Mouse (Mus musculus): ENCODE measurements at regions not wholly inside any gene's neighbourhood (a gene's known extent, or its start where the extent isn't known, plus 50 kb on each side); places are given as distances from the start of the nearest gene placed in this dataset.

GRCm38 (mm10) chr8:118209301-118209700 lies 74.2 kb upstream of the Cdh13 start:
- DNase-seq: peak; percentile 74

DNA sequence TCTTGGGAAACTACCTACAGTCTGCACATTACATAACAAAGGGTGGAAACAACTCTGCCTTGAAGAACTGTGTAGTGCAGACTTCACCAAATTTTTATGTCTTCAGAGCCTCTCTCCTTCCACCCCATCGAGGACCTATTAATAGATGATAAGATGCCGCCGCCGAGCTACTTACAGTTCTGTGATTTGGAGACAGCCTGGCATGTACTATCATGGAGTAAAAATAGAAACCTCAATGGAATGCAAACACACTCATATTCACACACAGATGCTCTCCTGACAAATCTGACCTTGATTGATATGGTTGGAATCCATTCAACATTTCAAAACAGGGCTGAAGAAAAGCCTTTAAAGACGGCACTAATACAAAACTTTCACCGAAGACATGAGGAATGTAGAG lies 92.7 kb upstream of the Cdh13 start:
- peak; percentile 94 for DNase-seq

- DNase-seq: peak; percentile 76
These were observed 94.3 kb upstream of the Cdh13 start for GRCm38 (mm10) chr8:118189226-118189625.

GRCm38 (mm10) chr8:118169001-118169413 lies 114.5 kb upstream of the Cdh13 start:
- no peak for DNase-seq

DNA sequence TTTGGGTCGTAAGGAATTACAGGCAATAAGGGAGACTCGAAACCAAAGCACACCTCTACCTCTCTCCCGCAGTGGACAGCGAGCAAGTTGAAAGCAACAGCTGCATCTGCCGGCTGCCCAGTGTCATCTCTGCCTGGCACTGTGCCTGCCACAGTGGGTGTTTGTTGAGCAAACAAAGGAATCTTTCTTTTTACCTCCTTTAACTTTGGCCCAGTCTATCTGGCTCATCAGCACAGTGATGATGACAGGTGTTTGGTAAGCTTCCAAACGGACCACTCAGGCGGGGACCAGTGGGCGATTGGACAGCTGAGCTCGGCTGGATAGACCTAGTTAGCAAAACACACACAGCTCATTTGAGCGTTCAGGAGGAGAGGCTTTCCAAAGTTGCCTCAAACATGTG lies 121.4 kb upstream of the Cdh13 start:
- no peak for DNase-seq

DNA sequence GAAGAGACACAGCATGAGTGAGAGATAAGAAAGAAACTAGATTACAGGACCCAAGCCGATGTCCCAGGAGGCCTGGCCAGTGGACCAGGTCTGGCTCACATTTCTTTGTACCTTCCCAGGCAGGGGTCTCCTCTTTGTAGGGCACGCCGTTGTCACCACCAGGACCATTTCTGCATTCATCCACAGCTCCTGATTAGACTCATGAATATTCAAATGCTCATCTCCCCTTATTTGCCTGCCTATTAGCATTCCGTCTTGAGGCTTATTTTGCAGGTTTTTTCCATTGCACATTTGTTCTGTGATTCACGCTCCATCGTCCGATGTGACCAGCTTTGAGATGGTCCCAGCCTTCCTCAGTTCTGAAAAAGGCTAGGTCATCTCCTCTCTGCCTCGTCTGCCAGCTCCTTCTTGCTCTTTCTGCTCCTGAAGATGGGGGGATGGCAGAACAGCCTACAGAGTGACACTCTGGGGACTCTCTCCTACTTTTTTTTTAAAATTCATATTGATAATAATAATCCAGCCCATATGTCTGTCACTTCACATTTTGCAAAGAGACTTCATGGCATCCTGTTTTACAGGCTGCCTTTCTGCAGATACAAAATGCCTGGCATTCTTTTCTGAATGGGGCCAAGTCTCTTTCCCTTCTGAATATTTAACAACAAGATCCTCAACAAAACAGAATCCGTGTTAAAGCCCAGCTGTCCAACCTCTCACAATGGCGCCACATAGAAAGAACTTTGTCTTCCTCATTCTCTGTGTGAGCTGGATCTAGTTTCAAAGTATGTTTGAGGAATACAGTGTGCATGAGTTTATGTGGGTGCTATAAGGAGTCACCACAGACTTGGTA lies 136.0 kb upstream of the Cdh13 start:
- no peak for DNase-seq

DNA sequence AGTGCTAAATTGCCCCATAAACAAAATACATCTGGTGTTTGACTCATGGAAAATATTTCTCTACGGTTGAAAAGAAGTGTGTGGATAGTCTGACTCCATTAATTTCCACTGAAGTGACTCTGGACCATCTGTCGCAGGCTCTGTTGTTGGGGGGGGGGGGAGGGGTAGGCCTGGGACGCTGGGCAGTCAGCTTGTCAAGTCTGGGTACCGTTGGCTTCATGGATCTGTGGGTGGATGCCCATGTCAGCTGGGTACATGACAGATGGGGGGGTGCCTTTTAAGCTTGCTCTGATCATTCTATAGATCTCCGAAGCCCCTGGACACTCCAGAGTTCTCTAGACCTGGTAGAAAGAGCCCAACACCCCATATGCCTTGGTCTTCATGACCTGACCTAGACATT lies 139.0 kb upstream of the Cdh13 start:
- no peak for DNase-seq

DNA sequence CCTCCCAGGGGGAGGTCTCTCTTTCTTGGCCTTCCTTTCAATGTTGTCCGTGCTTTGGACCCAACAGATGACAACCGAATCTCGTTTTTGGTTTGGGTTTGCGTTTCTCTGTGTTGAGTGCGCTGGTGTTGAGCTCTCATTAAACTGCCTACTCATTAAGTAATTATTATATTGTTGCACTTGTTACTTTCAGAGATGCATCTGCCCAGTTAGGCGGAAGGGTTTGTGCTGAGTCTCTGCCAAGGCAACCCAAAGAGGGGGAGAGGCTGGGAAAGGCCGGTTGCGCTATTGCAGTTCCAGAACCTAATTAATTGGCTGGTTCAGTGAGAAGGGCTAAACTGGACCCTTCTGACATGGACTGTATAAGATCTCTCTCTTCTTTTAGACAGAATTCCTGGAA lies 141.2 kb upstream of the Cdh13 start:
- DNase-seq: no peak

DNA sequence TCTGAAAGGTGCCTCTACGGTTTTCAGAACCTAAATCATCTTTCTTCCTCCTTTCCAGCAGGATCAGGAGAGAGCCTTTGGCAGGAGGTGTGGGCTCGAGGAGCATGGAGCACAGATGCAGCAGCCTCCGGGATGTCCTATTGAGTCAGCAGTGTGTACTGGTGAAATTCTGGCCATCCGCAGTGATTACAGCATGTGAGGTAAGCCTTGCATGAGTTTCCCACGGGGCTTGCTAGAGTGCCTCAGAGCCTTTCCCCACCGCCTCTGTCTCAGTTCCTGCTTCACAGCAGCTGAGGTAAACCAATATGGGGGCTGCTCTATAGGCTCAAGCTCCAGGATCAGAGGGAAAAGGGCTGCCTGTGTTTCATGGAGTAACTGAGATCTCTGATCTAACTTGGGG lies 143.6 kb upstream of the Cdh13 start:
- peak; percentile 76 for DNase-seq

GRCm38 (mm10) chr8:118137846-118138245 lies 145.7 kb upstream of the Cdh13 start:
- DNase-seq: peak; percentile 46

- no peak for DNase-seq
These were observed 158.5 kb upstream of the Cdh13 start for GRCm38 (mm10) chr8:118124993-118125392.

GRCm38 (mm10) chr8:118114253-118114652 lies 169.3 kb upstream of the Cdh13 start:
- DNase-seq: no peak

DNA sequence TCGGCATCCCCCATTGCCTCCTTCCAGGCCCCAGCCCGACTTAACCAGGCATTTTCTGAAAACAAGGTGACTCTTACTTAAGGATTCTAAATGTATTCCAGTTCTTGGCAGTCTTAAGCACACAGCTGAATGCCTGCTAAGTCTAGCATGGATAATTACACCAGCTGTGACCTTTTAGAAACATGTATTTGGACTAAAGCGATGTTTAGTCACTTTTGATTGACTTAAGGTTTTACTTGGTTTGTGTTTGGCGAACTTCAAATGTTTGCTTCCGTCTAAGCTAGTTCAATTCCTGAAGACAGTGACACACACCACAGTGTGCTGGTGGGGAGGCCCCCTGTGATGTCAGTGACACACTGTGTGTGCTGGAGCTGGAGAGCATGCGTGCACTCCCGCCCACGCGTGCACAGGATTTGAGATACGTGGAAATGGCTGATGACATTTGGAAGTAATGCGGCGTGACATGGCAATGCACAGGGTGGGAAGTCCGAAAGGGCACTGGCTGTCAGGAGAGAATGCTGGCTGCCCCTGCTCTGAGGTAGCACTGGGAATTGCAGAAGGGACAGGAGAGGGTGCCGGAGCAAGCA lies 179.0 kb upstream of the Cdh13 start:
- DNase-seq: no peak

GRCm38 (mm10) chr8:118101346-118101745 lies 182.2 kb upstream of the Cdh13 start:
- DNase-seq: no peak

GRCm38 (mm10) chr8:118062736-118063135 lies 220.8 kb upstream of the Cdh13 start:
- peak; percentile 57 for DNase-seq

GRCm38 (mm10) chr8:118056781-118057180 lies 226.8 kb upstream of the Cdh13 start:
- peak; percentile 70 for DNase-seq

DNA sequence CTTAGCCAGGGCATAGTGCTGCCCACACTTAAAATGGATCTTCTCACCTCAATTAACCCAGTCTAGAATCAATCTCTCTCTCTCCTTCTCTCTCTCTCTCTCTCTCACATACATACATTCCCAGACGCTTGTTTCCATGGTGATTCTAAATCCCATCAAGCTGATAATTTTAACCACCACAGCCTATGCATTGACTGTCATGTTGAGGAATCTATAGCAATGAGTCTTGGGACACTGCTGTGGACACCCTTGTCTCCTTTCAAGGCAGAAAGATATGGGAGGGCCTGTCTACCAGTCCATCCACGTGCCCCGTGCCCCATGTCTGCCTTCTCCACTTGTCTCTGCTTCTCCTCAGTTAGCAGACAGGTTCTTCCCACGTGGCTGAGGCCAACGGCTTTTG lies 228.0 kb upstream of the Cdh13 start:
- DNase-seq: peak; percentile 78

DNA sequence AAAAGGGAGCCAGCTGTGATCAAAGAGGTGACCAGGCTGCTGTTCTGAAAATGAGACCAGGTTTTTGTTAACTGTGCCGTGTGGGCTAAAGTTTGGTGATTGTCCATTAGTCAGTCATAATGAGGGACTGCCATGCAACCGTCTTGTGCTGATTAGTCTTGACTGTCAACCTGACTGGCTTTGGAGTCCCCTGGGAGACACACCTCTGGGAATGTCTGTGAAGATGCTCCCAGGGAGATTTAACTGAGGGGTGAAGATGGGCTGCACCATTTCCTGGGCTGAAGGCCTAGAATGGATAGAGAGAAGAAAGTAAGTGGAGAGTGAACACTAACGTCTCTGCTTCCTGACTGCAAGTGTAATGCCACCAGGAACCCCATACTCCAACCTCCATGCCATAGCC lies 233.1 kb upstream of the Cdh13 start:
- DNase-seq: peak; percentile 68

- DNase-seq: peak; percentile 43
These were observed 240.6 kb upstream of the Mphosph6 start for GRCm38 (mm10) chr8:118042253-118042860.

- peak; percentile 54 for DNase-seq
These were observed 239.5 kb upstream of the Mphosph6 start for GRCm38 (mm10) chr8:118041253-118041652.

DNA sequence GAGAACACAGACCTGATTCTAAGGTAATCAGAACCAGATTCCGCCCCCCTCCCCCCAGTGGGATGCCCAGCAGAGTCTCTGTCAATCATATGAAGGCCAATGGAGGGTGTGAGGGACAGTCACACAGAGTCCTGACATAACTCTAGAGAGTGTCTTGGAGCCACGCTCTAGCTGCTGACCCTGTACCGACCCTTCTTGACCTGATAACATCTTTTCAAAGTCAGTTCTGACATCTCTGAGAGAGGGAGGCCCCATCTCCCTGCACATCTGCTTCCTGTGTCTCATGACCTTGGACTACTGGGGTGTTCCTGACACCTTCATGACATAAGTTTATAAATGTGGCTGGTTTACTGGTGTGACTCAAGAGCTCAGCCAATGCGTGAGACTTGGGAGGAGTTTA lies 236.1 kb upstream of the Mphosph6 start:
- peak; percentile 61 for DNase-seq

GRCm38 (mm10) chr8:118034051-118034450 lies 232.3 kb upstream of the Mphosph6 start:
- peak; percentile 72 for DNase-seq

GRCm38 (mm10) chr8:118031406-118031805 lies 229.7 kb upstream of the Mphosph6 start:
- DNase-seq: no peak

Data from heart, adult 11 months (tissue).